Mouse (Mus musculus) embryonic facial prominence, embryonic 15.5 days (tissue): ENCODE measurements around the gene Tifab. TPM values are rescaled to one million over a fixed set of nuclear protein-coding genes. Genes with fewer than 3 reads are reported as not detected.

ENCODE experiments used
- ATAC-seq: fragments of 200-750 bp; cut with Nextera tagmentation; 2 replicates; pipeline ENCODE4 v1.8.0; 2017; ENCODE audit warnings: low read depth, moderate TSS enrichment; ENCODE audit not compliant: insufficient number of reproducible peaks, low FRiP score, low TSS enrichment
- H3K27ac ChIP-seq: fragments of 300-500 bp; sonication (generic); replicated peaks from 2 replicates; pipeline ENCODE4 v1.5.1; 2015; ENCODE audit warnings: mild to moderate bottlenecking, inconsistent platforms
- H3K27me3 ChIP-seq: fragments of 300-500 bp; sonication (generic); 2 replicates; pipeline ENCODE4 v1.6.1; 2015; ENCODE audit warnings: inconsistent platforms
- H3K36me3 ChIP-seq: fragments of 300-500 bp; sonication (generic); 2 replicates; pipeline ENCODE4 v1.6.1; 2015; ENCODE audit warnings: mild to moderate bottlenecking, inconsistent platforms
- H3K4me1 ChIP-seq: fragments of 300-500 bp; sonication (generic); 2 replicates; pipeline ENCODE4 v1.6.1; 2015; ENCODE audit warnings: inconsistent platforms
- H3K4me2 ChIP-seq: fragments of 300-500 bp; sonication (generic); replicated peaks from 2 replicates; pipeline ENCODE4 v1.6.1; 2015; ENCODE audit warnings: mild to moderate bottlenecking, inconsistent platforms
- H3K4me3 ChIP-seq: fragments of 300-500 bp; sonication (generic); replicated peaks from 2 replicates; pipeline ENCODE4 v1.5.1; 2015; ENCODE audit warnings: mild to moderate bottlenecking, inconsistent platforms
- H3K9ac ChIP-seq: fragments of 300-500 bp; sonication (generic); 2 replicates; pipeline ENCODE4 v1.6.1; 2015; ENCODE audit warnings: inconsistent platforms
- H3K9me3 ChIP-seq: fragments of 300-500 bp; sonication (generic); replicated peaks from 2 replicates; pipeline ENCODE4 v1.6.1; 2016; ENCODE audit warnings: inconsistent platforms
- WGBS: fragments of 180-500 bp; shearing (Covaris S2); methylation state at CpG from one replicate; pipeline ENCODE4 v1.1.7; 2015; 5-methylcytosine and 5-hydroxymethylcytosine counted together
- polyA plus RNA-seq: library from polyadenylated mRNA; unstranded; fragments of >200 nt; fragmentation: Nextera tagmentation; extraction: Ambion mirVana; gene quantifications from 2 replicates; pipeline ENCODE4 v1.2.1, GENCODE M21; 2015

Gene Tifab
- polyA plus RNA-seq, 1 experiment from 2014 or later, result 3.7 TPM

- Histone ChIP-seq H3K27me3 (no peaks in the 10 kb centered on the region), H3K4me3 (no peak overlapping the region), H3K9ac (no peak overlapping the region), H3K4me2 (no peak overlapping the region), H3K27ac (0 out of 2 replicates have a peak overlapping the region, but pooled peaks have one; percentile 17), H3K36me3 (no peaks in the 10 kb centered on the region), H3K9me3 (no peaks in the 10 kb centered on the region), H3K4me1 (peaks cover 32% of the 10 kb centered on the region)
- no peak for ATAC-seq
- WGBS, result 47% methylated on average over 4 of the region's 4 CpGs
Measured at GRCm38 (mm10) chr13:56175848-56176247, 2.8 kb downstream of the Tifab start.

- H3K9me3 ChIP-seq, result no peaks in the 10 kb centered on the region
- H3K27me3 ChIP-seq, result no peaks in the 10 kb centered on the region
- H3K4me1 ChIP-seq, result peaks cover 46% of the 10 kb centered on the region
- no peak overlapping the region for H3K9ac ChIP-seq
- H3K4me2 ChIP-seq, result no peak overlapping the region
- no peaks in the 10 kb centered on the region for H3K36me3 ChIP-seq
- ATAC-seq, result no peak
- H3K27ac ChIP-seq, result peak overlapping the region; percentile 60; the same call in 1 of the 2 replicates
- 42% methylated on average over 7 of the region's 7 CpGs for WGBS
- no peak overlapping the region for H3K4me3 ChIP-seq
Measured at GRCm38 (mm10) chr13:56172901-56173545, 5.7 kb downstream of the Tifab start.

GRCm38 (mm10) chr13:56172106-56172505 lies 6.6 kb downstream of the Tifab start:
- WGBS, result 80% methylated on average over 7 of the region's 7 CpGs
- Histone ChIP-seq H3K36me3 (no peaks in the 10 kb centered on the region), H3K27ac (no peak overlapping the region), H3K27me3 (no peaks in the 10 kb centered on the region), H3K4me3 (no peak overlapping the region), H3K9me3 (no peaks in the 10 kb centered on the region), H3K4me2 (no peak overlapping the region), H3K9ac (no peak overlapping the region), H3K4me1 (peaks cover 50% of the 10 kb centered on the region)
- ATAC-seq, result no peak

- Histone ChIP-seq H3K4me2 (no peak overlapping the region), H3K4me1 (peaks cover 52% of the 10 kb centered on the region), H3K9me3 (no peaks in the 10 kb centered on the region), H3K36me3 (no peaks in the 10 kb centered on the region), H3K27me3 (no peaks in the 10 kb centered on the region), H3K4me3 (no peak overlapping the region), H3K27ac (peak overlapping the region; percentile 75), H3K9ac (no peak overlapping the region)
- 32% methylated on average over 3 of the region's 3 CpGs for WGBS
- ATAC-seq, result no peak
Measured at GRCm38 (mm10) chr13:56168403-56168781, 10.3 kb downstream of the Tifab start.

- WGBS, result 19% methylated on average over 13 of the region's 14 CpGs
- Histone ChIP-seq H3K9ac (no peak overlapping the region), H3K4me3 (no peak overlapping the region), H3K36me3 (no peaks in the 10 kb centered on the region), H3K4me2 (no peak overlapping the region; the same call in 1 of the 2 replicates), H3K27me3 (no peaks in the 10 kb centered on the region), H3K9me3 (no peaks in the 10 kb centered on the region), H3K27ac (peak overlapping the region; percentile 76), H3K4me1 (peaks cover 53% of the 10 kb centered on the region)
- ATAC-seq, result peak; percentile 55; the same call in 1 of the 2 replicates
Measured at GRCm38 (mm10) chr13:56167446-56168402, 11.0 kb downstream of the Tifab start.

- H3K4me2 ChIP-seq, result no peak overlapping the region
- no peak for ATAC-seq
- no peak overlapping the region for H3K4me3 ChIP-seq
- H3K27ac ChIP-seq, result no peak overlapping the region
- no peaks in the 10 kb centered on the region for H3K27me3 ChIP-seq
- no peaks in the 10 kb centered on the region for H3K36me3 ChIP-seq
- peaks cover 44% of the 10 kb centered on the region for H3K4me1 ChIP-seq
- WGBS, result 86% methylated on average over 11 of the region's 11 CpGs
- no peak overlapping the region for H3K9ac ChIP-seq
- H3K9me3 ChIP-seq, result no peaks in the 10 kb centered on the region
Measured at GRCm38 (mm10) chr13:56165561-56165960, 13.1 kb downstream of the Tifab start.

- ATAC-seq, result no peak
- Histone ChIP-seq H3K9ac (no peak overlapping the region), H3K4me2 (no peak overlapping the region), H3K4me1 (peaks cover 43% of the 10 kb centered on the region), H3K9me3 (no peaks in the 10 kb centered on the region), H3K27ac (peak overlapping the region; percentile 72), H3K36me3 (no peaks in the 10 kb centered on the region), H3K4me3 (no peak overlapping the region), H3K27me3 (no peaks in the 10 kb centered on the region)
- 53% methylated on average over 3 of the region's 3 CpGs for WGBS
Measured at GRCm38 (mm10) chr13:56164372-56164771, 14.3 kb downstream of the Tifab start.

- peaks cover 48% of the 10 kb centered on the region for H3K4me1 ChIP-seq
- peak; percentile 48 for ATAC-seq
- 38% methylated on average over 6 of the region's 6 CpGs for WGBS
- no peak overlapping the region for H3K4me3 ChIP-seq
- no peak overlapping the region for H3K4me2 ChIP-seq
- no peak overlapping the region for H3K9ac ChIP-seq
- no peaks in the 10 kb centered on the region for H3K9me3 ChIP-seq
- H3K36me3 ChIP-seq, result no peaks in the 10 kb centered on the region
- no peaks in the 10 kb centered on the region for H3K27me3 ChIP-seq
- peak overlapping the region; percentile 72; the same call in 1 of the 2 replicates for H3K27ac ChIP-seq
Measured at GRCm38 (mm10) chr13:56163751-56164150, 14.9 kb downstream of the Tifab start.

GRCm38 (mm10) chr13:56162859-56163258 lies 15.8 kb downstream of the Tifab start:
- Histone ChIP-seq H3K27ac (no peak overlapping the region), H3K4me1 (peaks cover 42% of the 10 kb centered on the region), H3K4me2 (no peak overlapping the region), H3K4me3 (no peak overlapping the region), H3K9ac (no peak overlapping the region), H3K27me3 (no peaks in the 10 kb centered on the region), H3K36me3 (no peaks in the 10 kb centered on the region), H3K9me3 (no peaks in the 10 kb centered on the region)
- no peak for ATAC-seq
- 80% methylated on average over 6 of the region's 6 CpGs for WGBS

- no peak overlapping the region for H3K4me2 ChIP-seq
- ATAC-seq, result no peak
- H3K4me1 ChIP-seq, result peaks cover 43% of the 10 kb centered on the region
Measured at GRCm38 (mm10) chr13:56159614-56160363, 18.9 kb downstream of the Tifab start.

More at GRCm38 (mm10) chr13:56159614-56160363, 18.9 kb downstream of the Tifab start:
- no peak overlapping the region for H3K27ac ChIP-seq
- H3K9me3 ChIP-seq, result no peaks in the 10 kb centered on the region
- 15% methylated on average over 17 of the region's 17 CpGs for WGBS
- no peaks in the 10 kb centered on the region for H3K27me3 ChIP-seq
- H3K9ac ChIP-seq, result no peak overlapping the region
- no peaks in the 10 kb centered on the region for H3K36me3 ChIP-seq
- no peak overlapping the region for H3K4me3 ChIP-seq
